Mouse (Mus musculus): ENCODE measurements around the gene Eva1a. TPM values are rescaled to one million over a fixed set of nuclear protein-coding genes. Genes with fewer than 3 reads are reported as not detected.
A peak's percentile ranks its signal among the peaks of the same experiment; 100 is the strongest.

Eva1a gene
- polyA plus RNA-seq, 1 experiment from 2014 or later, result 0.96 TPM

- Histone ChIP-seq H3K36me3 (no peaks in the 10 kb centered on the region), H3K4me1 (replicated peaks) (no peaks in the 10 kb centered on the region; the same call in 1 of the 2 replicates), H3K9ac (no peak overlapping the region), H3K27me3 (no peaks in the 10 kb centered on the region), H3K27ac (no peak overlapping the region), H3K4me2 (no peak overlapping the region), H3K4me3 (no peak overlapping the region), H3K9me3 (no peaks in the 10 kb centered on the region)
- no peak for ATAC-seq (ENCODE audit: low FRiP score)
- WGBS, result 75% methylated on average over 14 of the region's 14 CpGs
Observed at GRCm38 (mm10) chr6:82112127-82113090, 71.6 kb downstream of the Eva1a start.

GRCm38 (mm10) chr6:82115335-82115965, 74.6 kb downstream of the Eva1a start:
- no peak overlapping the region for H3K9ac ChIP-seq
- no peak overlapping the region for H3K4me3 ChIP-seq
- WGBS, result 68% methylated on average over 3 of the region's 3 CpGs
- no peaks in the 10 kb centered on the region for H3K9me3 ChIP-seq
- H3K27me3 ChIP-seq, result no peaks in the 10 kb centered on the region
- H3K27ac ChIP-seq, result no peak overlapping the region
- H3K4me2 ChIP-seq, result no peak overlapping the region
- no peak for ATAC-seq (ENCODE audit: low FRiP score)
- no peaks in the 10 kb centered on the region; the same call in 1 of the 2 replicates for H3K4me1 ChIP-seq (replicated peaks)
- H3K36me3 ChIP-seq, result no peaks in the 10 kb centered on the region

GRCm38 (mm10) chr6:82116176-82116575, 75.3 kb downstream of the Eva1a start:
- Histone ChIP-seq H3K9me3 (no peaks in the 10 kb centered on the region), H3K4me2 (no peak overlapping the region), H3K9ac (no peak overlapping the region), H3K4me1 (replicated peaks) (no peaks in the 10 kb centered on the region; the same call in 1 of the 2 replicates), H3K27me3 (0 out of 2 replicates have a peak, but pooled peaks cover 5% of the 10 kb centered on the region), H3K36me3 (no peaks in the 10 kb centered on the region), H3K4me3 (no peak overlapping the region), H3K27ac (no peak overlapping the region)
- 74% methylated on average over 3 of the region's 3 CpGs for WGBS
- no peak for ATAC-seq (ENCODE audit: low FRiP score)

GRCm38 (mm10) chr6:82117871-82118270, 77.0 kb downstream of the Eva1a start:
- no peak overlapping the region for H3K4me2 ChIP-seq
- WGBS, result 93% methylated on average over 5 of the region's 5 CpGs
- 0 out of 2 replicates have a peak, but pooled peaks cover 5% of the 10 kb centered on the region for H3K27me3 ChIP-seq
- ATAC-seq (ENCODE audit: low FRiP score), result no peak
- H3K27ac ChIP-seq, result no peak overlapping the region
- H3K4me1 ChIP-seq (replicated peaks), result no peaks in the 10 kb centered on the region
- no peak overlapping the region for H3K9ac ChIP-seq
- no peak overlapping the region for H3K4me3 ChIP-seq
- no peaks in the 10 kb centered on the region for H3K36me3 ChIP-seq
- no peaks in the 10 kb centered on the region for H3K9me3 ChIP-seq

GRCm38 (mm10) chr6:82119322-82120162, 78.7 kb downstream of the Eva1a start:
- Histone ChIP-seq H3K27ac (no peak overlapping the region), H3K9ac (0 out of 2 replicates have a peak overlapping the region, but pooled peaks have one; percentile 14), H3K4me1 (replicated peaks) (no peaks in the 10 kb centered on the region), H3K4me2 (peak overlapping the region; percentile 38), H3K9me3 (no peaks in the 10 kb centered on the region), H3K27me3 (0 out of 2 replicates have a peak, but pooled peaks cover 5% of the 10 kb centered on the region), H3K4me3 (no peak overlapping the region), H3K36me3 (no peaks in the 10 kb centered on the region)
- ATAC-seq (ENCODE audit: low FRiP score), result peak; percentile 80
- 25% methylated on average over 16 of the region's 16 CpGs for WGBS

GRCm38 (mm10) chr6:82125134-82125533, 84.3 kb downstream of the Eva1a start:
- Histone ChIP-seq H3K4me1 (replicated peaks) (0 out of 2 replicates have a peak, but pooled peaks cover 4% of the 10 kb centered on the region), H3K27ac (no peak overlapping the region), H3K36me3 (no peaks in the 10 kb centered on the region), H3K9me3 (no peaks in the 10 kb centered on the region), H3K4me3 (no peak overlapping the region), H3K4me2 (no peak overlapping the region), H3K9ac (no peak overlapping the region), H3K27me3 (0 out of 2 replicates have a peak, but pooled peaks cover 5% of the 10 kb centered on the region)
- WGBS, result 96% methylated on average over 2 of the region's 2 CpGs
- no peak for ATAC-seq (ENCODE audit: low FRiP score)

GRCm38 (mm10) chr6:82127827-82128226, 87.0 kb downstream of the Eva1a start:
- 74% methylated on average over 9 of the region's 9 CpGs for WGBS
- ATAC-seq (ENCODE audit: low FRiP score), result no peak

GRCm38 (mm10) chr6:82129630-82130217, 88.9 kb downstream of the Eva1a start:
- Histone ChIP-seq H3K9me3 (no peaks in the 10 kb centered on the region), H3K4me2 (no peak overlapping the region), H3K4me1 (replicated peaks) (peaks cover 19% of the 10 kb centered on the region), H3K27me3 (no peaks in the 10 kb centered on the region), H3K9ac (no peak overlapping the region), H3K36me3 (no peaks in the 10 kb centered on the region), H3K27ac (no peak overlapping the region), H3K4me3 (no peak overlapping the region)
- 54% methylated on average over 9 of the region's 9 CpGs for WGBS
- no peak for ATAC-seq (ENCODE audit: low FRiP score)

More at GRCm38 (mm10) chr6:82127827-82128226, 87.0 kb downstream of the Eva1a start:
- Histone ChIP-seq H3K27me3 (no peaks in the 10 kb centered on the region), H3K4me1 (replicated peaks) (peaks cover 11% of the 10 kb centered on the region; the same call in 1 of the 2 replicates), H3K4me3 (no peak overlapping the region), H3K27ac (no peak overlapping the region), H3K9me3 (no peaks in the 10 kb centered on the region), H3K4me2 (no peak overlapping the region), H3K9ac (no peak overlapping the region), H3K36me3 (no peaks in the 10 kb centered on the region)

GRCm38 (mm10) chr6:82132876-82133591, 92.2 kb downstream of the Eva1a start:
- no peaks in the 10 kb centered on the region for H3K27me3 ChIP-seq
- 68% methylated on average over 13 of the region's 13 CpGs for WGBS
- no peak overlapping the region for H3K4me2 ChIP-seq
- no peak overlapping the region for H3K27ac ChIP-seq
- peaks cover 19% of the 10 kb centered on the region for H3K4me1 ChIP-seq (replicated peaks)
- no peak overlapping the region for H3K4me3 ChIP-seq
- no peaks in the 10 kb centered on the region for H3K36me3 ChIP-seq
- no peaks in the 10 kb centered on the region for H3K9me3 ChIP-seq
- peak; percentile 67 for ATAC-seq (ENCODE audit: low FRiP score)
- no peak overlapping the region for H3K9ac ChIP-seq

- Histone ChIP-seq H3K9me3 (no peaks in the 10 kb centered on the region), H3K27ac (no peak overlapping the region), H3K4me2 (no peak overlapping the region), H3K9ac (no peak overlapping the region), H3K27me3 (no peaks in the 10 kb centered on the region), H3K36me3 (no peaks in the 10 kb centered on the region), H3K4me3 (no peak overlapping the region), H3K4me1 (replicated peaks) (peaks cover 19% of the 10 kb centered on the region)
- 56% methylated on average over 7 of the region's 7 CpGs for WGBS
- peak; percentile 67 for ATAC-seq (ENCODE audit: low FRiP score)
Observed at GRCm38 (mm10) chr6:82133592-82133978, 92.7 kb downstream of the Eva1a start.
